Mouse (Mus musculus) cerebellum, adult 2 months (tissue): ENCODE measurements around the gene Dynlt1b.
"Not testable (repeated sequence)": the region's sequence is repeated elsewhere in the genome, so short reads cannot be mapped to it uniquely, and the experiment has no call there.

Source experiments
- CTCF ChIP-seq: fragments of 200-500 bp; IDR thresholded peaks from 2 replicates; pipeline ENCODE4 v1.5.1; 2011; ENCODE audit warnings: low read depth, mild to moderate bottlenecking, control low read depth, low read length, moderate library complexity, borderline replicate concordance; ENCODE audit not compliant: insufficient read depth
- POLR2A ChIP-seq: fragments of 200-500 bp; IDR thresholded peaks from 2 replicates; pipeline ENCODE4 v1.6.1; 2011; ENCODE audit warnings: low read length, control low read depth, borderline replicate concordance; ENCODE audit not compliant: insufficient read depth

- not testable (repeated sequence) for TF ChIP-seq CTCF, POLR2A
These were observed 21.3 kb downstream of the Dynlt1b start for GRCm38 (mm10) chr17:6451205-6451604.
